Mouse (Mus musculus) left cerebral cortex, postnatal 4 days (tissue): ENCODE results near the gene Flnb. TPM values are rescaled to one million over a fixed set of nuclear protein-coding genes. Genes with fewer than 3 reads are reported as not detected.
A peak's percentile ranks its signal among the peaks of the same experiment; 100 is the strongest.

Experiments used
- DNase-seq: peaks from one replicate; pipeline ENCODE4 v3.0.0-alpha.2; 2022
- intact Hi-C: fragments of 180-260 bp; cut with DNase I; formaldehyde crosslinking; loops from one replicate; pipeline ENCODE4 v1.15.1; 2025
- total RNA-seq, 2 experiments: library from RNA; stranded (reverse); gene quantifications; 2 replicates each; pipeline ENCODE4 v1.2.3; 2021

The Flnb gene
- total RNA-seq, 2 experiments from 2014 or later, result 36.3 to 44.4 TPM

- intact Hi-C loops, result loop anchor here (5.0 kb wide), 1 partner anchor 122 kb away; the partner anchor contains the start of gene Flnb
- DNase-seq, result no peak
Measured at GRCm38 (mm10) chr14:7938809-7939784, 121.3 kb downstream of the Flnb start.

DNA sequence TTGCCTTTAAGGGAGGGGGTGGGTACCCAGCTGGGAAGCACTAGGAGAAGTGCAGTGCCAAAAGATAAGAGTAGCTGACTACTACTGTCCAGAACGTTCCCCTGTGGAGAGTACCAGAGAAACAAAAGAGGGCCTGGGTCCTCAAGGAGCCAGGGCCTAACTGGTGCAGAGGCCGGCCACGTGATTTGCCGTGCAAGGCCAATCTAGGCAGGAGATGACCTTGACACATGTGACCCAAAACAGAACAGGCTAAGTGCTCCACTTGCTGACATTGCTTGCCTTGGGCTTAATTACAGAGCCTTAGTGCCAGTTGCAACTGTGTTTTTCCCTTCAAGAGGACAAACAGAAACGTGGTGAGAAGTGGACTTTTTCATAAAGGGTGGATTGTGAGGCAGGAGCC lies 123.7 kb downstream of the Flnb start:
- intact Hi-C loops, result no loop called here
- no peak for DNase-seq

DNA sequence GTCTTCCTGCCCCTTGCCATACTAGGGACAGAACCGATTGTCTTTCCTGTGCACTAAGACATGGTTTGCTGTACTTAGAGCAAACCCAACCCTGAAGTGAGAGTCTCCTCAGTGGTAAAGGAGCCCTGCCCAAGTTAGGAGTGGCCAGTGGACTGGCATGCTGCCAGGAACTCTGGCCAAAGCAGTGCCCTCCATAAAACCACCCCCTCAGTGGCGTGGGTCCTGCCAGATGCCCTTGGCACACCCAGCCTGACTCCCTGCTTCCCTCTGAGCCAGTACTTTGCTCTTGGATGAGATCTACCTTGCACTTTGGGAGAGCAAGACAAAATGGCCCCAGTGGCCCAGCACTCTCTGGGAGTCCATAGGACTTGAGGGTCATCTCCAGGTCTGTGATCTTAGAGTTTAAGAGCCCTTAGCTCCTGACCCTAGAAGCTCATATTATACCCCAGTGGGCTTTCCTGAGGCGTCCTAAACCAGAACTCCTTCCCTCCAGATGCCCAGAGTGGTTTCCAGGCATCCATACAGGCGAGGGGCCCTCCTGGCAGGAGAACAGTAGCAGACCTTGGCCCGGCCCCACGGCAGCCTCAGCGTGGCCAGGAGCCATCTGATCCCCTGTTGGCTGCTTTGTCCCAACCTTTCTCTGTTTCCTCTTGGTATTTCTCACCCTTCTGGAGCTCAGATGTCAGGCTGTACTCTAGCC lies 125.5 kb downstream of the Flnb start:
- DNase-seq, result peak; percentile 80
- intact Hi-C loops, result no loop called here

GRCm38 (mm10) chr14:7943801-7944135 lies 126.0 kb downstream of the Flnb start:
- intact Hi-C loops, result no loop called here
- no peak for DNase-seq

GRCm38 (mm10) chr14:7944349-7945039 lies 126.7 kb downstream of the Flnb start:
- intact Hi-C loops, result no loop called here
- no peak for DNase-seq

- intact Hi-C loops, result no loop called here
- DNase-seq, result no peak
Measured at GRCm38 (mm10) chr14:7945261-7945660, 127.5 kb downstream of the Flnb start.

- intact Hi-C loops, result no loop called here
- no peak for DNase-seq
Measured at GRCm38 (mm10) chr14:7951234-7951633, 133.5 kb downstream of the Flnb start.

DNA sequence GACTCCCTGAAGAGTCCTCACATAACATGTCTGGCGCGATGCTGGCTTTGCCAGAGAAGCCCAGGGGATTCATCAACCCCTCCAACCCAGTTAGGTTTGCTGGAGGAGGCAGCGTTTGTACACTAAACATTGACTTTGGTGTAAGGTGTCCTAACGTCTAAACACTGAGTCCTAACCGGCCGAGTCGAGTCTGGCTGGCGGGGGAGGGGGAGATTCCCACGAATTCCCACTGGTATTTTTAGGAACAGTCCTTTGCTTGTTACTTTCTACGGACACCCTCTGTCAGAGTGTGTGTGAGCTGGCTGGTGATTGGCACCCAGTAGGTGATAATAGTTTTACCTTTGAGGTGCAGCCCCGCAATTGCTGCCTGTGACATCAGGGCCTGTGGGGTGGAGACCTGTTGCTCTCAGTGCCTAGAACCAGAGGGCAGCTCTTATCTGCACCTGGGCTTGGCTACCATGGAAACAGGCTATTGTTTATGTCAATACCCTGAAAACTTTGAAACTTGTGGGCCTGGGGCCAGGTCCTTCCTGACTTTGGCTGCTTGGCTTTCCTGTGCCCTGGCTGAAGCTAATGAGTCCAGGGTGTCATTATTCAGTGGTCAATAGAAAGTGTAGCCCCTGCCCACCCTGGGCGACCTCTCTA lies 135.0 kb downstream of the Flnb start:
- DNase-seq, result no peak
- intact Hi-C loops, result no loop called here

DNA sequence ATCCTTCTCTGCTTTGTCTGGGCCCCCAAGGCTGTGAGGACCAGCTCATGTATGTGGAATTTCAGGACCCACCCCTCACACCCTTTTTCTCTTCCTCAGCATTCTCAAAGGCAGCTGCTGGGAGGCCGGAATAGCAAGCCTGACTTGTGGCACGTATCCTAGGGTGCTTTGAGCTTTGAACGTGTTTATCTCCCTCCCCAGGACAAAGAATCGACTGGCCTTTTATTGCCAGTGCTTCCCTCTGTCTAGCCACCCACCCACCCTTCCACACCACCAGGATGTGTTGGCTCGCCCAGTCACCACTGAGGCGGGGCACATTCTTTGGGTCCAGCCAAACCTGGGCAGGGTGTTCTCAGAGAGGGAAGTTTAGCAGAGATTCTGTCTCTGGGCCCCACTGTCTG lies 136.3 kb downstream of the Flnb start:
- no peak for DNase-seq
- intact Hi-C loops, result no loop called here

DNA sequence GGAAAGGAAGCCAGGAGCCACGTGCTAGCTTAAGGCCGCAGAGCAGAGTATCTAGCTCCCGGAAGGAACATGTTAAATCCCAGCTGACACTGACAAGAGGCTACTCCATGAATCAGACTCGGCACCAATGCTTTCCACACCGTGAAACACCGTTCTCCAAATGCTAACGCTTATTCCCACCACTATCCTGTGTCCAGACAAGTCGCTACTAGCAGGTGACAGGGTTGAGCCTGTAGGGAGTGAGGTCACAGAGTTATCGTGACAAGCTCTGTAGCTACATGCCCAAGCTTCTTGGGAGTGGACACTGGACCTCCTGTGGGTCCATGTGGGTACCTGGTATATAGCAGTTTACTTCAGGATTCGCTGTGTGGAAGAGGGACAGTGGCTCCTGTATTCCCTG lies 138.7 kb downstream of the Flnb start:
- no peak for DNase-seq
- intact Hi-C loops, result no loop called here

- intact Hi-C loops, result no loop called here
- no peak for DNase-seq
Measured at GRCm38 (mm10) chr14:7957049-7957448, 139.3 kb downstream of the Flnb start, which contains the start of gene Gm45521. Gm45521 (plus strand) TSS chr14:7957288.

- intact Hi-C loops, result loop anchor here (10.0 kb wide), 1 partner anchor 384 kb away; no protein-coding TSS in a partner anchor
- DNase-seq, result peak; percentile 49
Measured at GRCm38 (mm10) chr14:7960616-7961015, 142.9 kb downstream of the Flnb start.

- intact Hi-C loops, result loop anchor here (10.0 kb wide), 1 partner anchor 383 kb away; no protein-coding TSS in a partner anchor
- no peak for DNase-seq
Measured at GRCm38 (mm10) chr14:7961714-7962113, 144.0 kb downstream of the Flnb start.

- intact Hi-C loops, result loop anchor here (10.0 kb wide), 1 partner anchor 382 kb away; no protein-coding TSS in a partner anchor
- no peak for DNase-seq
Measured at GRCm38 (mm10) chr14:7962626-7963025, 144.9 kb downstream of the Flnb start.

GRCm38 (mm10) chr14:7963160-7963559 lies 145.4 kb downstream of the Flnb start:
- DNase-seq, result no peak
- intact Hi-C loops, result loop anchor here (10.0 kb wide), 1 partner anchor 382 kb away; no protein-coding TSS in a partner anchor

GRCm38 (mm10) chr14:7964219-7964889 lies 146.6 kb downstream of the Flnb start:
- peak; percentile 58 for DNase-seq
- intact Hi-C loops, result loop anchor here (2.0 to 10.0 kb wide), 2 partner anchors 80 to 380 kb away; no protein-coding TSS in a partner anchor

DNA sequence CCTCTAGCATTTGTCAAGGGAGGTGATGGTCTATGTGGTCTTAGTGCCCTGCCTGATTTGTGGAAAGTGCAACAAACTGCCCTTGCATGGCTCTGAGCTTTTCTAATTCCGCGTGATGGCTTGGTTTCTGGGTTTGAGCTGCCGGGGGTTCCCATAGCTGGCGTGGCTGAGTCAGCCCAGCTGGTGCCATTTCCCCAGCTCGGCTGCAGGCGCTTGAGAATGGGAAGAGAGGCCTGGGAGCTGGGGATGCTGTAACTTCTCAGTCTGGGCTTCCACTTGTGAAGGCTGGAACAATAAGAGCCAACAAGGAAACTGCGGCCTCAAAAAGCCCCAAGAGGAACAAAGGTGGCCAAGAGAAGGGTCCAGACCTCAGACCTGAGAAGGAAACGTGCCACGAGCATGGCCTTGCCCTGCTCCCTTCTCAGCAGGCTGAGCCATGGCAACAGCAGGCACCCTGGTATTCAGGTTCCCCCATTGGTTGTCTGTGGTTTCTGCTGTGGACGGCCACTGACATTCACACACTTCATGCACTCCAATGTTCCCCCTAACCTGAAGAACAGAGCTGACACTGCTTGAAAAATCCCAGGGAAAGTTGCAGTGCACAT lies 154.2 kb downstream of the Flnb start:
- DNase-seq, result no peak
- intact Hi-C loops, result no loop called here

DNA sequence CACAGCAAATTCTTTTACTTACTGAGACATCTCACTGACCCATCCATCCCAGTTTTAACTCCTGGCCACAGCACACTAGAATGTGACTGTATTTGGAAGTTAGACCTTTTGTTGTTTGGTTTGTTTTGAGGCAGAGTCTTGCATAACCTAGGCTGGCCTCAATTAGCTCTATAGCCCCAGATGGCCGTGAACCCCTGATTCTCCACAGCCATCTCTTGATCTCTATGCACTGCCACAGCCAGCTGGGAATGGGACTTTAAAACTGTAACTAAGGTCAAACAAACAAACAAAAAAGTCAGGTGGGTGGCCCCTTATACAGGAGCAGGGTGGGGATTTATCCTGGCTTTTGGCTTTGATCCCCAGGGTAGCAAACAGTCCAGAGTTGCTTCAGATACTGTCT lies 156.9 kb downstream of the Flnb start:
- intact Hi-C loops, result no loop called here
- no peak for DNase-seq

DNA sequence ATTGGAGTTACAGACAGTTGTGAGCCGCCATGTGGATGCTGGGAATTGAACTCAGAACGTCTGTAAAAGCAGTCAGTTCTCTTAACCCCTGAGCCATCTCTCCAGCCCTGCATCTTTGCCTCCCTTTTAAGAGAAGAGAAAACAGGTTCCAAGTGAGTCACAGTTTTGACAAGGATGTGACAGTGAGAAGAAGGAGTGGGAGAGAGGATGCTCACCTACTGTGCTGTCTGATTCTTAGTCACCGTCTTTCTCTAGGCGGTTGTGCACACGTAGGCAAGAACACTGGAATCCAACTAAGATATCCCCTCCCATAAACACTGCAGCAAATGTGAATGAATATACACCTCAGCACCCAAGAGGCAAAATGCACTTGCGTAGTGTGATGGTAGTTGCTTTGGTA lies 157.4 kb downstream of the Flnb start:
- no peak for DNase-seq
- intact Hi-C loops, result no loop called here
